Mouse (Mus musculus) ES-Bruce4 (cell line): ENCODE measurements around the gene Soat2.

ENCODE experiments used
- EP300 ChIP-seq: IDR thresholded peaks from 2 replicates; pipeline ENCODE4 v1.6.1; 2011; ENCODE audit warnings: low read depth, low read length; ENCODE audit not compliant: insufficient read depth
- POLR2A ChIP-seq: IDR thresholded peaks from one replicate; pipeline ENCODE4 v1.8.1; 2011; ENCODE audit warnings: low read length; ENCODE audit not compliant: insufficient read depth

GRCm38 (mm10) chr15:102202971-102203834 lies 52.9 kb downstream of the Soat2 start, which contains the start of gene Zfp740:
- TF ChIP-seq POLR2A (peak; percentile 11), EP300 (0 out of 2 replicates have a peak, but pooled peaks have one; percentile 3)
